Mouse (Mus musculus) mammary gland, adult 2 months (tissue): ENCODE data around the gene Zfp266. TPM values are rescaled to one million over a fixed set of nuclear protein-coding genes. Genes with fewer than 3 reads are reported as not detected.

Experiments
- polyA plus RNA-seq: library from polyadenylated mRNA; depleted of rRNA; stranded (reverse); fragments of >200 nt; gene quantifications from 2 replicates; pipeline ENCODE4 v1.2.3, GENCODE M21; 2012; ENCODE audit warnings: low replicate concordance; rRNA removed

Zfp266 gene
- polyA plus RNA-seq: 2.8 and 8.3 TPM in 2 replicates

DNA sequence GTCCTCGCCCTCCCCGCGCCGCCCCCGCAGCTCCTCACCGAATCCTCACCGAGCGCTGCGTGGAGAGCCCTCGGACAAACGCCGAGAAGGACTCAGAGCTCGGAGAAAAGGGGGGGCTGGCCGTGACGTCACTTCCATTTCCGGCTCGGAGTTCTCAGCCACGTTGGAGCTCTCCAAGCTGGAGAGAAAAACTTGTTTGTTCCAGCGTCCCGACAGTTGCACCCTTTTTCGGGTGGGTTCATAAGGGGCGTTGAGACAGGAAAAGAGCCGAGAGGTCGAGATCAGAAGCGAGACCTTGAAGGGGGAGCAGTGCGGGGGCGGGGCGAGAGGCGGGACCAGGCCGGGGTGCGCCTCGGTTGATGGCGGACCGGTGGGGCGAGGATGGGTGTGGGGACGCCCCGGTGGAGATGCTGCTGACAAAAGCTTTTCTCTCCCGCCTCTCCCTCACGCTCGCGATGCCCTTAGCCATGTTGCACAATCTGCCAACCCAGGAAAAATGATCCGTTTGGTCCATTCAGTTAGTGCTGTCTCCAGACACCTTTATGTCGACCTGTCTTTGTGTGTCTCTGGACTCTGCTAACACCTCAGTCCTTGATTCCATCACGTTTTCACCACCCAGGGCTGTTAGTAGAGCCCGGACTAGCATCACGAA is at the start of gene Zfp266:
Gene Zfp266, minus strand, starts transcription at position 112 of the 652 bp plus-strand sequence.

DNA sequence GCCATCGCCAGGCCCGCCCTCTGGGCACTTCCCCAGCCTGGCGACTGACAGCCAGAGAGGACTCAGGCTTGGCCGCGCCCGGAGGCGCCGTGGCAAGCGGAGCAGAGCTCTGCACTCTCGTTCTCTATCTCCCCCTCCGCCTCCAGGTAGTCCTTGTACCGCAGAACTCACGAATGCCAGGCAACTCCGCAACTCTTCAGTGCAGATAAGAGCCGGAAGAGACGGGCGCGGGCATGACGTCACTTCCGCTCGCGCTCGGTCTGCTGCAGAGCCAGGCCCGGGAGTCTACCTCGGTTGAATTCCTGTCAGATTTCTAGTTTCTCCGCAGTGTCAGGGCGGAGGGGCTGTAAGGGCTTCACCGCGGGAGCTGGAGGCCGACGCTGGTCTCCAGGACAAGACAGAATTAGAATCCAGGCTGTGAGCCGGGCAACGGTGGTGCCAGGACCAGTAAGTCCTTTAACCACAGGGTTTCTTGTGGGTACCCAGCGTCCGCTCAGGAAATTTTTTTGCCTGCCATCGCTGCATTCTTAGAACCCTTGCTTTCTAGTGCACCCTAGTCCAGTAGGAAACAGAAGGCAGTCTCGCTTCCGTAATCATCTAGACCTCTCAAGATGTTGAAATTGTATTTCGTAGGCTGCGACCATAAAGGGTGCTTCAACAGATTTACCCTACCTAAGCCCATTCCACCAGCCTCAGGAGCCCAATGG is 28.5 kb downstream of the Zfp266 start, which contains the start of gene Zfp426:
Gene Zfp426, minus strand, starts transcription at position 220 of the 707 bp plus-strand sequence.

DNA sequence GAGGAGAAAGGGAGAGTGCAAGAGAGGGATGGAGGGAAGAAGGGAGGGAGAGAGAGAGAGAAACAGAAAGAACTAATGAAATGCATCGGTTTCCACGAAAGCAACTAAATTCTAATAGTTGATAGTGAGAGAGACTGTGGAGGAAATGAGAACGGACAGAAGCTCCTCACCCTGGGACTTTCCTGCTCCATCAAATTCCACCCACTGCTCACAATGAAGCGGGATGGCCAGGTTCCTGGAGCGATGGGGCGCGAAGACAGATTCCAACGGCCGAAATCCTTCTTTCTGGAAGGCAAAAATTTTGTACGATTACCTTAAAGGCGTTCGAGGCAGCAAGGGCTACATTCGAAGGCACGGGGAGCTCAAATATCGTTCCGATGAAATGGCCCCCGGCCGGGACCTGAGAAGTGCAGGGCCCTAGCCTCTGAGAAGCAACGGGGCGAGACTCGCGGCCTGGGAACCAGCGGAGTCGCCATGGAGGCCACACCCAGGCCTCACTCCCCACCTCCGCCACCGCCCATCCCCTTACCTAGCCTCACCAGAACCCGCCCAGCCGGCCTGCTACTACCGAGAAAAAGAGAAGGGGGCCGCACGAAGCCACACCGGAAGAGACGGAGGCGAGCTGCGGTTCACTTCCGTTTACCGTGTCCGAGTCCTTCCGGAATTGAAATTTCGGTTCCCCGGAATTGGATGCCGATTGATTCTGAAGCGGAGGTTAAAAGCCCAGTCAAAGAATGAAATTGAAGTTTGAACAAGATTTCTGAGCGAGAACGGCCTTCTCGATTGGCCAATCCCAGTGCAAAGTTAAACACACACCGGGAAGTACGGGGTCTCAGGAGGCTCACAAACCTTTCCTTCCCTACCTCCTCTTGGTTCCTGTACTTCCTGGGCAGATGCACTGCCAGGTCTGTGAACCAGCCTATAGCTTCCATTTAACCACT is 61.6 kb downstream of the Zfp266 start, which contains the start of gene Zfp26:
Gene Zfp26, minus strand, starts transcription at position 786 of the 941 bp plus-strand sequence.

Other genes starting within 250 kb of the Zfp266 start
- not detected in 2 replicates for gene Olfr39, start 239.1 kb downstream of the Zfp266 start, polyA plus RNA-seq
- gene Olfr873, start 222.9 kb downstream of the Zfp266 start, polyA plus RNA-seq: not detected in 2 replicates
- not detected in 2 replicates for gene Olfr18, start 185.3 kb downstream of the Zfp266 start, polyA plus RNA-seq
- 2.2 and 8.0 TPM in 2 replicates for gene Zfp560, start 136.2 kb downstream of the Zfp266 start, polyA plus RNA-seq
- gene Zfp26, start 61.3 kb downstream of the Zfp266 start, polyA plus RNA-seq: 1.2 and 3.2 TPM in 2 replicates
- 3.2 and 9.4 TPM in 2 replicates for gene Zfp426, start 28.7 kb downstream of the Zfp266 start, polyA plus RNA-seq
- gene Zfp846, start 59.9 kb upstream of the Zfp266 start, polyA plus RNA-seq: 2.2 and 2.7 TPM in 2 replicates
- 105 and 165 TPM in 2 replicates for gene Ubl5, start 121.5 kb upstream of the Zfp266 start, polyA plus RNA-seq
- 41.6 and 91.3 TPM in 2 replicates for gene Fbxl12, start 123.3 kb upstream of the Zfp266 start, polyA plus RNA-seq
- gene Pin1, start 130.7 kb upstream of the Zfp266 start, polyA plus RNA-seq: 16.0 and 19.1 TPM in 2 replicates
- gene Olfm2, start 224.9 kb upstream of the Zfp266 start, polyA plus RNA-seq: 6.7 and 8.1 TPM in 2 replicates